In genomic region chr7:110362005-110362404, GRCm38 (mm10) we compare ENCODE assay signal across 16 mouse cellular contexts.
"Had no signal": no experiment of that assay in that cellular context is flagged by ENCODE, and none has a peak within 500 bp of the region (broad histone marks: within the 10 kb centered on the region; RNA-seq: fewer than 3 reads in every experiment).

No protein-coding gene starts in this region.

- H3K9ac ChIP-seq: neural tube, embryonic 12.5 days; neural tube, embryonic 13.5 days; neural tube, embryonic 15.5 days; stomach, embryonic 15.5 days had no signal

- H3K4me3 ChIP-seq: neural tube, embryonic 12.5 days; neural tube, embryonic 13.5 days; neural tube, embryonic 15.5 days; stomach, embryonic 15.5 days had no signal

- H3K4me2 ChIP-seq: neural tube, embryonic 12.5 days; neural tube, embryonic 13.5 days; neural tube, embryonic 15.5 days; stomach, embryonic 15.5 days had no signal

- H3K27me3 ChIP-seq: neural tube, embryonic 12.5 days; neural tube, embryonic 13.5 days; neural tube, embryonic 15.5 days; stomach, embryonic 15.5 days had no signal

- H3K27ac ChIP-seq: neural tube, embryonic 12.5 days; neural tube, embryonic 13.5 days; neural tube, embryonic 15.5 days; stomach, embryonic 15.5 days; stomach, postnatal 0 days had no signal

- H3K4me1 ChIP-seq: neural tube, embryonic 12.5 days; neural tube, embryonic 13.5 days; neural tube, embryonic 15.5 days; stomach, embryonic 15.5 days had no signal

- DNase-seq: retina, postnatal 1 day; right cerebral cortex, postnatal 14 days; right cerebral cortex, postnatal 25 days; right cerebral cortex, postnatal 4 days; spleen, adult 18-20 months; thymus, adult 18-20 months; thymus, adult 2 months; thymus, postnatal 14 days; thymus, postnatal 25 days; thymus, postnatal 36 days; thymus, postnatal 4 days had no signal

- H3K9me3 ChIP-seq: neural tube, embryonic 12.5 days; neural tube, embryonic 13.5 days; neural tube, embryonic 15.5 days; stomach, embryonic 15.5 days had no signal
